Mouse (Mus musculus): ENCODE measurements around the gene Mctp2. TPM values are rescaled to one million over a fixed set of nuclear protein-coding genes. Genes with fewer than 3 reads are reported as not detected.

Gene Mctp2
- polyA plus RNA-seq, 1 experiment from 2014 or later = 0.63 TPM

- no peak overlapping the region for H3K27ac ChIP-seq (ENCODE audit: low read length)
- no peak overlapping the region for H3K9ac ChIP-seq (ENCODE audit: low read length)
- H3K4me1 ChIP-seq (ENCODE audit: control insufficient read depth, insufficient read depth, low read length) = no peaks in the 10 kb centered on the region
- H3K36me3 ChIP-seq (ENCODE audit: control insufficient read depth, insufficient read depth) = no peaks in the 10 kb centered on the region
- no peaks in the 10 kb centered on the region for H3K27me3 ChIP-seq (ENCODE audit: control insufficient read depth, insufficient read depth, low read length)
- WGBS = 42% methylated on average over 4 of the region's 4 CpGs
- ATAC-seq (replicated peaks; ENCODE audit: extremely low read depth, insufficient read depth, low FRiP score) = no peak
- no peak overlapping the region for H3K4me2 ChIP-seq (ENCODE audit: low read depth, low read length)
- no peaks in the 10 kb centered on the region for H3K9me3 ChIP-seq (replicated peaks; ENCODE audit: control insufficient read depth, low read length)
- no peak overlapping the region for H3K4me3 ChIP-seq (ENCODE audit: low read length)
Observed at GRCm38 (mm10) chr7:72293784-72294538, 12.4 kb downstream of the Mctp2 start.

- Histone ChIP-seq H3K27me3 (ENCODE audit: control insufficient read depth, insufficient read depth, low read length) (no peaks in the 10 kb centered on the region), H3K36me3 (ENCODE audit: control insufficient read depth, insufficient read depth) (no peaks in the 10 kb centered on the region), H3K9ac (ENCODE audit: low read length) (no peak overlapping the region), H3K9me3 (replicated peaks; ENCODE audit: control insufficient read depth, low read length) (no peaks in the 10 kb centered on the region), H3K4me2 (ENCODE audit: low read depth, low read length) (no peak overlapping the region), H3K4me3 (ENCODE audit: low read length) (no peak overlapping the region), H3K4me1 (ENCODE audit: control insufficient read depth, insufficient read depth, low read length) (no peaks in the 10 kb centered on the region), H3K27ac (ENCODE audit: low read length) (no peak overlapping the region)
- WGBS = 81% methylated on average over 8 of the region's 8 CpGs
- ATAC-seq (replicated peaks; ENCODE audit: extremely low read depth, insufficient read depth, low FRiP score) = no peak
Observed at GRCm38 (mm10) chr7:72292232-72292913, 14.0 kb downstream of the Mctp2 start.

GRCm38 (mm10) chr7:72280721-72281120, 25.7 kb downstream of the Mctp2 start:
- ATAC-seq (replicated peaks; ENCODE audit: extremely low read depth, insufficient read depth, low FRiP score) = no peak; the same call in 1 of the 2 replicates
- Histone ChIP-seq H3K4me3 (ENCODE audit: low read length) (no peak overlapping the region), H3K9ac (ENCODE audit: low read length) (no peak overlapping the region), H3K36me3 (ENCODE audit: control insufficient read depth, insufficient read depth) (no peaks in the 10 kb centered on the region), H3K4me1 (ENCODE audit: control insufficient read depth, insufficient read depth, low read length) (0 out of 2 replicates have a peak, but pooled peaks cover 2% of the 10 kb centered on the region), H3K4me2 (ENCODE audit: low read depth, low read length) (no peak overlapping the region), H3K9me3 (replicated peaks; ENCODE audit: control insufficient read depth, low read length) (no peaks in the 10 kb centered on the region), H3K27ac (ENCODE audit: low read length) (no peak overlapping the region), H3K27me3 (ENCODE audit: control insufficient read depth, insufficient read depth, low read length) (no peaks in the 10 kb centered on the region)
- WGBS = 51% methylated on average over 3 of the region's 3 CpGs

GRCm38 (mm10) chr7:72278412-72278811, 28.0 kb downstream of the Mctp2 start:
- Histone ChIP-seq H3K36me3 (ENCODE audit: control insufficient read depth, insufficient read depth) (no peaks in the 10 kb centered on the region), H3K27ac (ENCODE audit: low read length) (no peak overlapping the region), H3K9ac (ENCODE audit: low read length) (no peak overlapping the region), H3K4me1 (ENCODE audit: control insufficient read depth, insufficient read depth, low read length) (0 out of 2 replicates have a peak, but pooled peaks cover 2% of the 10 kb centered on the region), H3K27me3 (ENCODE audit: control insufficient read depth, insufficient read depth, low read length) (no peaks in the 10 kb centered on the region), H3K9me3 (replicated peaks; ENCODE audit: control insufficient read depth, low read length) (no peaks in the 10 kb centered on the region), H3K4me2 (ENCODE audit: low read depth, low read length) (no peak overlapping the region), H3K4me3 (ENCODE audit: low read length) (no peak overlapping the region)
- no peak for ATAC-seq (replicated peaks; ENCODE audit: extremely low read depth, insufficient read depth, low FRiP score)
- WGBS = 73% methylated on average over 2 of the region's 2 CpGs

GRCm38 (mm10) chr7:72275513-72275912, 30.9 kb downstream of the Mctp2 start:
- WGBS = 77% methylated on average over 5 of the region's 5 CpGs
- no peak overlapping the region for H3K4me2 ChIP-seq (ENCODE audit: low read depth, low read length)
- no peak overlapping the region for H3K9ac ChIP-seq (ENCODE audit: low read length)
- no peak for ATAC-seq (replicated peaks; ENCODE audit: extremely low read depth, insufficient read depth, low FRiP score)
- no peaks in the 10 kb centered on the region for H3K9me3 ChIP-seq (replicated peaks; ENCODE audit: control insufficient read depth, low read length)
- H3K27me3 ChIP-seq (ENCODE audit: control insufficient read depth, insufficient read depth, low read length) = no peaks in the 10 kb centered on the region
- no peaks in the 10 kb centered on the region for H3K36me3 ChIP-seq (ENCODE audit: control insufficient read depth, insufficient read depth)
- H3K4me1 ChIP-seq (ENCODE audit: control insufficient read depth, insufficient read depth, low read length) = no peaks in the 10 kb centered on the region
- no peak overlapping the region for H3K27ac ChIP-seq (ENCODE audit: low read length)
- no peak overlapping the region for H3K4me3 ChIP-seq (ENCODE audit: low read length)

- Histone ChIP-seq H3K27me3 (ENCODE audit: control insufficient read depth, insufficient read depth, low read length) (no peaks in the 10 kb centered on the region), H3K36me3 (ENCODE audit: control insufficient read depth, insufficient read depth) (no peaks in the 10 kb centered on the region), H3K4me3 (ENCODE audit: low read length) (no peak overlapping the region), H3K4me1 (ENCODE audit: control insufficient read depth, insufficient read depth, low read length) (no peaks in the 10 kb centered on the region), H3K4me2 (ENCODE audit: low read depth, low read length) (no peak overlapping the region), H3K9me3 (replicated peaks; ENCODE audit: control insufficient read depth, low read length) (no peaks in the 10 kb centered on the region), H3K27ac (ENCODE audit: low read length) (no peak overlapping the region), H3K9ac (ENCODE audit: low read length) (no peak overlapping the region)
- WGBS = 75% methylated on average over 6 of the region's 6 CpGs
- ATAC-seq (replicated peaks; ENCODE audit: extremely low read depth, insufficient read depth, low FRiP score) = no peak
Observed at GRCm38 (mm10) chr7:72271546-72271945, 34.9 kb downstream of the Mctp2 start.

- no peaks in the 10 kb centered on the region for H3K36me3 ChIP-seq (ENCODE audit: control insufficient read depth, insufficient read depth)
- 65% methylated on average over 6 of the region's 6 CpGs for WGBS
- no peaks in the 10 kb centered on the region for H3K9me3 ChIP-seq (replicated peaks; ENCODE audit: control insufficient read depth, low read length)
- no peak overlapping the region for H3K27ac ChIP-seq (ENCODE audit: low read length)
- H3K4me2 ChIP-seq (ENCODE audit: low read depth, low read length) = no peak overlapping the region
- H3K27me3 ChIP-seq (ENCODE audit: control insufficient read depth, insufficient read depth, low read length) = no peaks in the 10 kb centered on the region
- H3K9ac ChIP-seq (ENCODE audit: low read length) = no peak overlapping the region
- no peak for ATAC-seq (replicated peaks; ENCODE audit: extremely low read depth, insufficient read depth, low FRiP score)
- H3K4me1 ChIP-seq (ENCODE audit: control insufficient read depth, insufficient read depth, low read length) = no peaks in the 10 kb centered on the region
- no peak overlapping the region for H3K4me3 ChIP-seq (ENCODE audit: low read length)
Observed at GRCm38 (mm10) chr7:72269994-72270393, 36.4 kb downstream of the Mctp2 start.

GRCm38 (mm10) chr7:72260766-72261655, 45.4 kb downstream of the Mctp2 start:
- ATAC-seq (replicated peaks; ENCODE audit: extremely low read depth, insufficient read depth, low FRiP score) = no peak
- Histone ChIP-seq H3K27ac (ENCODE audit: low read length) (no peak overlapping the region), H3K4me3 (ENCODE audit: low read length) (no peak overlapping the region), H3K4me2 (ENCODE audit: low read depth, low read length) (no peak overlapping the region), H3K36me3 (ENCODE audit: control insufficient read depth, insufficient read depth) (no peaks in the 10 kb centered on the region), H3K9me3 (replicated peaks; ENCODE audit: control insufficient read depth, low read length) (no peaks in the 10 kb centered on the region), H3K9ac (ENCODE audit: low read length) (no peak overlapping the region), H3K27me3 (ENCODE audit: control insufficient read depth, insufficient read depth, low read length) (no peaks in the 10 kb centered on the region), H3K4me1 (ENCODE audit: control insufficient read depth, insufficient read depth, low read length) (no peaks in the 10 kb centered on the region)
- WGBS = 75% methylated on average over 8 of the region's 8 CpGs

All from heart, embryonic 16.5 days (tissue).